Mouse (Mus musculus) midbrain, embryonic 13.5 days (tissue): Measurements from ENCODE around the gene Atad1. TPM values are rescaled to one million over a fixed set of nuclear protein-coding genes. Genes with fewer than 3 reads are reported as not detected.

Experiments
- ATAC-seq: fragments of 200-750 bp; cut with Nextera tagmentation; 2 replicates; pipeline ENCODE4 v1.8.0; 2017; ENCODE audit warnings: mild to moderate bottlenecking, moderate TSS enrichment, moderate library complexity
- H3K27ac ChIP-seq: fragments of 300-500 bp; sonication (generic); 2 replicates; pipeline ENCODE4 v1.5.1; 2015; ENCODE audit warnings: inconsistent platforms, mild to moderate bottlenecking, moderate library complexity
- H3K27me3 ChIP-seq: fragments of 300-500 bp; sonication (generic); 2 replicates; pipeline ENCODE4 v1.6.1; 2015; ENCODE audit warnings: mild to moderate bottlenecking, inconsistent platforms
- H3K36me3 ChIP-seq: fragments of 300-500 bp; sonication (generic); 2 replicates; pipeline ENCODE4 v1.6.1; 2015; ENCODE audit warnings: mild to moderate bottlenecking, inconsistent platforms
- H3K4me1 ChIP-seq: fragments of 300-500 bp; sonication (generic); replicated peaks from 2 replicates; pipeline ENCODE4 v1.6.1; 2015; ENCODE audit warnings: inconsistent platforms
- H3K4me2 ChIP-seq: fragments of 300-500 bp; sonication (generic); replicated peaks from 2 replicates; pipeline ENCODE4 v1.6.1; 2015; ENCODE audit warnings: moderate library complexity, mild to moderate bottlenecking, inconsistent platforms
- H3K4me3 ChIP-seq: fragments of 300-500 bp; sonication (generic); replicated peaks from 2 replicates; pipeline ENCODE4 v1.5.1; 2015; ENCODE audit warnings: mild to moderate bottlenecking, inconsistent platforms
- H3K9ac ChIP-seq: fragments of 300-500 bp; sonication (generic); replicated peaks from 2 replicates; pipeline ENCODE4 v1.6.1; 2015; ENCODE audit warnings: mild to moderate bottlenecking, inconsistent platforms
- H3K9me3 ChIP-seq: fragments of 300-500 bp; sonication (generic); 2 replicates; pipeline ENCODE4 v1.6.1; 2016; ENCODE audit warnings: mild to moderate bottlenecking, inconsistent platforms
- WGBS: fragments of 180-500 bp; shearing (Covaris S2); methylation state at CpG from one replicate; pipeline ENCODE4 v1.1.7; 2015; 5-methylcytosine and 5-hydroxymethylcytosine counted together
- polyA plus RNA-seq: library from polyadenylated mRNA; unstranded; fragments of >200 nt; fragmentation: Nextera tagmentation; extraction: Ambion mirVana; gene quantifications from 2 replicates; pipeline ENCODE4 v1.2.1, GENCODE M21; 2015

Gene Atad1
- polyA plus RNA-seq, 1 experiment from 2014 or later = 115 TPM

DNA sequence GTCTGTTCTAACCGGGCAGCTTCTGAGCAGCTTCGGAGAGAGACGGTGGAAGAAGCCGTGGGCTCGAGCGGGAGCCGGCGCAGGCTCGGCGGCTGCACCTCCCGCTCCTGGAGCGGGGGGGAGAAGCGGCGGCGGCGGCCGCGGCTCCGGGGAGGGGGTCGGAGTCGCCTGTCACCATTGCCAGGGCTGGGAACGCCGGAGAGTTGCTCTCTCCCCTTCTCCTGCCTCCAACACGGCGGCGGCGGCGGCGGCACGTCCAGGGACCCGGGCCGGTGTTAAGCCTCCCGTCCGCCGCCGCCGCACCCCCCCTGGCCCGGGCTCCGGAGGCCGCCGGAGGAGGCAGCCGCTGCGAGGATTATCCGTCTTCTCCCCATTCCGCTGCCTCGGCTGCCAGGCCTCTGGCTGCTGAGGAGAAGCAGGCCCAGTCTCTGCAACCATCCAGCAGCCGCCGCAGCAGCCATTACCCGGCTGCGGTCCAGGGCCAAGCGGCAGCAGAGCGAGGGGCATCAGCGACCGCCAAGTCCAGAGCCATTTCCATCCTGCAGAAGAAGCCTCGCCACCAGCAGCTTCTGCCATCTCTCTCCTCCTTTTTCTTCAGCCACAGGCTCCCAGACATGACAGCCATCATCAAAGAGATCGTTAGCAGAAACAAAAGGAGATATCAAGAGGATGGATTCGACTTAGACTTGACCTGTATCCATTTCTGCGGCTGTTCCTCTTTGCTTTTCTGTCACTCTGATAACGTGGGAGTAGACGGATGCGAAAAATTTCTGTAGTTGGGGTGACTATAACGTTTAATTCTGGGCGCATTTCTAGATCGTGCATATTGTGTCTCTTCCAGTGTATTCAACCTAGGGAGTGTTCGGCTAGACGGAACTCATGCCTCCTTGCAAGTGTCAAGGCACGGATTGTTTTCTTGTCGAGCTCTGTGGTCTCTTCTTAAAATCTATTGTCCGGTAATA is 18.5 kb upstream of the Atad1 start:
- Histone ChIP-seq H3K4me1 (peaks cover 45% of the 10 kb centered on the region), H3K9me3 (no peaks in the 10 kb centered on the region), H3K4me3 (peak overlapping the region; percentile 98), H3K9ac (peak overlapping the region; percentile 99), H3K4me2 (peak overlapping the region; percentile 92), H3K27me3 (peaks cover 4% of the 10 kb centered on the region), H3K36me3 (no peaks in the 10 kb centered on the region), H3K27ac (peak overlapping the region; percentile 99)
- under 1% methylated on average over 65 of the region's 69 CpGs for WGBS
- ATAC-seq = peak; percentile 15

DNA sequence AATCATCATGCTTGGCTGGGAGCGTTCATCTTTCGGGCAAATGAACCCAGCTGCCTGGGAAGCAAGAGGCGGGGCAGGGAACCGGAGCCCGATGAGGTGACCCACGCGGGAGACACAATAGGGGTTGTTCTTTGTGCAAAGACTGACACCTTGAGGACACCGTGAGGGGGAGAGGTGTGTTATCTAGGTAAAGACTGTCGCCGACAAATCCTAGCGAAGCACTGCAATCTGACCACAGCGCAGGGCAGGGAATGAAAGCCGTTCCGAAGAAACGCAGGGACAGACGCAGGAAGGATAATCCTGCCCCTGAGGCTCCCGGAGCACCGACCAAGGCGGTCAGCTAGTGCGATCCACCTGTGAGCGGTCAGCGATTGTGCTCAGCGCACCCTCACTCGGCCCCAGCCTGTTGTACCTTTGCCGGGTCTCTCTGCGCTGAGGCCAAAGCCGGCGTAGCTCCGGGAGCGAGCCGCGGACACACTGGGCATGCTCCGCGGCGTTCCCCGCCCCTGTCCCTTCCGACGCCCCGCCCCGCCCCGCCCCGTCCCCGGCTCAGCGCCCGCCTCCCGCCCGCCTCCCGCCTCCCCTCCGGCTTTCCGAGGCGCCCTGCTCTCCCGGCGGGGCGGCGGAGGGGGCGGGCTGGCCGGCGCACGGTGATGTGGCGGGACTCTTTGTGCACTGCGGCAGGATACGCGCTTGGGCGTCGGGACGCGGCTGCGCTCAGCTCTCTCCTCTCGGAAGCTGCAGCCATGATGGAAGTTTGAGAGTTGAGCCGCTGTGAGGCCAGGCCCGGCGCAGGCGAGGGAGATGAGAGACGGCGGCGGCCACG is 17.5 kb upstream of the Atad1 start, which contains the start of gene Pten:
TSS of gene Pten (plus strand) at position 598 of the 826 bp plus-strand sequence.
- Histone ChIP-seq H3K4me1 (peaks cover 37% of the 10 kb centered on the region), H3K36me3 (no peaks in the 10 kb centered on the region), H3K27me3 (peaks cover 7% of the 10 kb centered on the region), H3K9ac (peak within 1 kb of the TSS; percentile 99), H3K4me3 (peak within 1 kb of the TSS; percentile 98), H3K9me3 (no peaks in the 10 kb centered on the region), H3K27ac (peak within 1 kb of the TSS; percentile 99), H3K4me2 (peak within 1 kb of the TSS; percentile 92)
- ATAC-seq = peak; percentile 90
- under 1% methylated on average over 73 of the region's 77 CpGs for WGBS

DNA sequence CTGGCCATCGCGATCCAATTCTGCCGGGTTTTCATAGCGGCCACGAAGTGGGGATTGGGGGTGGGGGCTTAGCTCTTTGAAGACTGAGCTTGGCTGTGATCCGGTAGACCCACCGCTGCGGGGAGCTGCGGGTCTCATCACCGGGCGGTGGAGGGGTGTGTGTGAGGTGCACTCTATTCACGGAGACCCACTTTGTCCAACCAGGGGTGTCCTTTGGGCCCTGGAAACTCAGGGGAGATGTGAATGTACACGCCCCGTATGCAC is 17.0 kb upstream of the Atad1 start:
- Histone ChIP-seq H3K36me3 (no peaks in the 10 kb centered on the region), H3K9me3 (no peaks in the 10 kb centered on the region), H3K4me1 (peaks cover 37% of the 10 kb centered on the region), H3K4me2 (peak overlapping the region; percentile 92), H3K9ac (peak overlapping the region; percentile 80), H3K4me3 (peak overlapping the region; percentile 98), H3K27ac (peak overlapping the region; percentile 95), H3K27me3 (peaks cover 7% of the 10 kb centered on the region)
- under 1% methylated on average over 14 of the region's 14 CpGs for WGBS
- peak; percentile 62 for ATAC-seq

- peak overlapping the region; percentile 80 for H3K9ac ChIP-seq
- peak overlapping the region; percentile 98 for H3K4me3 ChIP-seq
- under 1% methylated on average over 52 of the region's 53 CpGs for WGBS
- peak overlapping the region; percentile 92 for H3K4me2 ChIP-seq
- H3K27ac ChIP-seq = peak overlapping the region; percentile 95
- H3K27me3 ChIP-seq = peaks cover 7% of the 10 kb centered on the region
- no peaks in the 10 kb centered on the region for H3K9me3 ChIP-seq
- H3K36me3 ChIP-seq = no peaks in the 10 kb centered on the region
- ATAC-seq = peak; percentile 84
- H3K4me1 ChIP-seq = peaks cover 34% of the 10 kb centered on the region
Observed at GRCm38 (mm10) chr19:32755792-32756635, 16.4 kb upstream of the Atad1 start.

- Histone ChIP-seq H3K9me3 (no peaks in the 10 kb centered on the region), H3K4me3 (peak overlapping the region; percentile 98), H3K4me1 (peaks cover 27% of the 10 kb centered on the region), H3K36me3 (no peaks in the 10 kb centered on the region), H3K4me2 (peak overlapping the region; percentile 92), H3K27ac (peak overlapping the region; percentile 95), H3K27me3 (peaks cover 7% of the 10 kb centered on the region), H3K9ac (peak overlapping the region; percentile 70)
- 4% methylated on average over 12 of the region's 12 CpGs for whole genome bisulfite sequencing
- ATAC-seq = no peak
Observed at GRCm38 (mm10) chr19:32755104-32755791, 15.7 kb upstream of the Atad1 start.

- Histone ChIP-seq H3K9ac (peak overlapping the region; percentile 48; the same call in 1 of the 2 replicates), H3K4me3 (peak overlapping the region; percentile 5; the same call in 1 of the 2 replicates), H3K27ac (no peak overlapping the region), H3K4me2 (peak overlapping the region; percentile 92), H3K27me3 (peaks cover 7% of the 10 kb centered on the region), H3K36me3 (no peaks in the 10 kb centered on the region), H3K4me1 (peaks cover 22% of the 10 kb centered on the region), H3K9me3 (no peaks in the 10 kb centered on the region)
- no peak for ATAC-seq
- 13% methylated on average over 15 of the region's 15 CpGs for WGBS
Observed at GRCm38 (mm10) chr19:32754188-32755000, 14.8 kb upstream of the Atad1 start.

DNA sequence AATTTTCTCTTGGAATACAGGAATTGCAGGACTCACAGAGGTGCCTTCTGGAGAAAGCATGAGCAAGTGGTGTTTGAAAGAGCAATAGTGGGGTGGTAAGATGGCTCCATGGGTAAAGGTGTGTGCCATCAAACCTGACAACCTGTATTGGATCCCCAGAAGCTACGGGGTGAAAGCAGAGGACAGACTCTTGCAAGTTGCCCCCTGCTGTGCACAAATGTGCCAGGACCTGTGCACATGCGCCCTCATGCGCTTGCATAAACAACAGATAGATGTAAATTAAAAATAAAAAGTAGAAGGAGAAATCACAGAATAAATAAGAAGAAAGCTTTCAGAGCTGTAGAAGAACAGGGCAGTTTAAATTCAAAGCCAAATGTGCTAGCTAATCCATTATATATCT is 13.8 kb upstream of the Atad1 start:
- no peaks in the 10 kb centered on the region for H3K9me3 ChIP-seq
- peaks cover 20% of the 10 kb centered on the region for H3K4me1 ChIP-seq
- WGBS = 82% methylated on average over 3 of the region's 3 CpGs
- no peak overlapping the region for H3K4me2 ChIP-seq
- H3K36me3 ChIP-seq = no peaks in the 10 kb centered on the region
- peaks cover 7% of the 10 kb centered on the region for H3K27me3 ChIP-seq
- ATAC-seq = no peak
- no peak overlapping the region for H3K4me3 ChIP-seq
- H3K27ac ChIP-seq = no peak overlapping the region
- H3K9ac ChIP-seq = no peak overlapping the region

DNA sequence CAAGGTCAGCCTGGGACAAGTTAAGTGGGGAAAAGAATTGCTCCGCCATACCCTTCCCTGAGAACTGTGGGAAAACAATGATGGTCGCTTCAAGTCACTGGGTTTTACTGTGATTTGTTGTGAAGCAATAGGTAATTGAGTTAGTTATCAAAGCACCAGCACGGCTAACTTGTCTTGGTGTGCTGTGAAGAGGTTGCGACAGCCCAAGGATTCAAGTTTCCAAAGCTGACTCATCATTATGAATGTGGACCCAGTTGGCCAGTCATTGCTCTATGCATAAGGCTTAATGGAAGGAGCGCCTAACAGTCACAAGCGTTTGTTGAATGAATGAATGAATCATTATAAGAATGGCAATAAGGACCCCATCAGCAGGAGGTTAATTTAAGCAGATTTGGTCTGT is 12.8 kb upstream of the Atad1 start:
- Histone ChIP-seq H3K36me3 (no peaks in the 10 kb centered on the region), H3K27me3 (peaks cover 7% of the 10 kb centered on the region), H3K4me2 (no peak overlapping the region), H3K9me3 (no peaks in the 10 kb centered on the region), H3K4me3 (no peak overlapping the region), H3K9ac (no peak overlapping the region), H3K4me1 (peaks cover 20% of the 10 kb centered on the region), H3K27ac (no peak overlapping the region)
- 93% methylated on average over 6 of the region's 6 CpGs for WGBS
- no peak for ATAC-seq

GRCm38 (mm10) chr19:32749425-32749824 is 9.8 kb upstream of the Atad1 start:
- Histone ChIP-seq H3K9ac (no peak overlapping the region), H3K27ac (no peak overlapping the region), H3K9me3 (no peaks in the 10 kb centered on the region), H3K4me1 (peaks cover 5% of the 10 kb centered on the region), H3K36me3 (no peaks in the 10 kb centered on the region), H3K4me3 (no peak overlapping the region), H3K27me3 (peaks cover 7% of the 10 kb centered on the region), H3K4me2 (no peak overlapping the region)
- no peak for ATAC-seq
- 4% methylated on average over 6 of the region's 6 CpGs for WGBS

- 91% methylated on average over 4 of the region's 4 CpGs for WGBS
- no peaks in the 10 kb centered on the region for H3K4me1 ChIP-seq
- no peak overlapping the region for H3K4me3 ChIP-seq
- no peaks in the 10 kb centered on the region for H3K9me3 ChIP-seq
- H3K4me2 ChIP-seq = no peak overlapping the region
- no peaks in the 10 kb centered on the region for H3K36me3 ChIP-seq
- no peak overlapping the region for H3K27ac ChIP-seq
- H3K9ac ChIP-seq = no peak overlapping the region
- H3K27me3 ChIP-seq = no peaks in the 10 kb centered on the region
- ATAC-seq = no peak
Observed at GRCm38 (mm10) chr19:32740641-32741345, 1.2 kb upstream of the Atad1 start.
